Mouse (Mus musculus): ENCODE measurements at regions not wholly inside any gene's neighbourhood (a gene's known extent, or its start where the extent isn't known, plus 50 kb on each side); places are given as distances from the start of the nearest gene placed in this dataset.

GRCm38 (mm10) chr14:17347286-17347685 lies 312.8 kb upstream of the Thrb start:
- peak in 1 of 2 experiments; percentile 9 for DNase-seq (ENCODE audit: low spot score in 2 of 2)

GRCm38 (mm10) chr14:17352324-17353037 lies 307.6 kb upstream of the Thrb start:
- DNase-seq (ENCODE audit: low spot score in 2 of 2): no peak

- DNase-seq (ENCODE audit: low spot score in 2 of 2): no peak
Observed at GRCm38 (mm10) chr14:17361910-17362309, 298.2 kb upstream of the Thrb start.

- DNase-seq (ENCODE audit: low spot score in 2 of 2): peak in 1 of 2 experiments; percentile 46
Observed at GRCm38 (mm10) chr14:17402751-17403479, 257.1 kb upstream of the Thrb start.

- peak in 1 of 2 experiments; percentile 55 for DNase-seq (ENCODE audit: low spot score in 2 of 2)
Observed at GRCm38 (mm10) chr14:17405551-17406336, 254.3 kb upstream of the Thrb start.

GRCm38 (mm10) chr14:17406879-17407278 lies 253.2 kb upstream of the Thrb start:
- no peak for DNase-seq (ENCODE audit: low spot score in 2 of 2)

GRCm38 (mm10) chr14:17408343-17408742 lies 251.7 kb upstream of the Thrb start:
- DNase-seq (ENCODE audit: low spot score in 2 of 2): no peak

- DNase-seq (ENCODE audit: low spot score in 2 of 2): no peak
Observed at GRCm38 (mm10) chr14:17408813-17409212, 251.2 kb upstream of the Thrb start.

- DNase-seq (ENCODE audit: low spot score in 2 of 2): no peak
Observed at GRCm38 (mm10) chr14:17409497-17409896, 250.6 kb upstream of the Thrb start.

GRCm38 (mm10) chr14:17410752-17411151 lies 249.3 kb upstream of the Thrb start:
- DNase-seq (ENCODE audit: low spot score in 2 of 2): no peak

GRCm38 (mm10) chr14:17411299-17411698 lies 248.8 kb upstream of the Thrb start:
- no peak for DNase-seq (ENCODE audit: low spot score in 2 of 2)

GRCm38 (mm10) chr14:17414246-17414888 lies 245.7 kb upstream of the Thrb start:
- DNase-seq (ENCODE audit: low spot score in 2 of 2): no peak

- DNase-seq (ENCODE audit: low spot score in 2 of 2): no peak
Observed at GRCm38 (mm10) chr14:17427751-17428150, 232.3 kb upstream of the Thrb start.

- DNase-seq (ENCODE audit: low spot score in 2 of 2): no peak
Observed at GRCm38 (mm10) chr14:17429157-17429556, 230.9 kb upstream of the Thrb start.

- DNase-seq (ENCODE audit: low spot score in 2 of 2): no peak
Observed at GRCm38 (mm10) chr14:17433346-17433745, 226.7 kb upstream of the Thrb start.

GRCm38 (mm10) chr14:17457946-17458345 lies 202.1 kb upstream of the Thrb start:
- no peak for DNase-seq (ENCODE audit: low spot score in 2 of 2)

GRCm38 (mm10) chr14:17478963-17479362 lies 181.1 kb upstream of the Thrb start:
- DNase-seq (ENCODE audit: low spot score in 2 of 2): no peak

GRCm38 (mm10) chr14:17484866-17485265 lies 175.2 kb upstream of the Thrb start:
- DNase-seq (ENCODE audit: low spot score in 2 of 2): no peak

GRCm38 (mm10) chr14:17513756-17514155 lies 146.3 kb upstream of the Thrb start:
- peak; percentile 13 to 19 for DNase-seq (ENCODE audit: low spot score in 2 of 2)

GRCm38 (mm10) chr14:17522696-17523095 lies 137.4 kb upstream of the Thrb start:
- DNase-seq (ENCODE audit: low spot score in 2 of 2): no peak

GRCm38 (mm10) chr14:17523916-17524315 lies 136.1 kb upstream of the Thrb start:
- DNase-seq (ENCODE audit: low spot score in 2 of 2): peak in 1 of 2 experiments; percentile 16

- DNase-seq (ENCODE audit: low spot score in 2 of 2): no peak
Observed at GRCm38 (mm10) chr14:17539322-17539721, 120.7 kb upstream of the Thrb start.

Measured in left cerebral cortex, adult 9 months (tissue).